Mouse (Mus musculus): ENCODE data around the gene Cog6.

- no peak for TF ChIP-seq GATA1 (IDR thresholded peaks at IDR 0.05; ENCODE audit: low read length)
- no peak for TF ChIP-seq TAL1 (IDR thresholded peaks at IDR 0.05; ENCODE audit: low read length)
These were observed 23.8 kb upstream of the Cog6 start for GRCm38 (mm10) chr3:53040593-53041410.

Data from erythroblast, embryonic 14.5 days (primary cell).